Mouse (Mus musculus): ENCODE results near the gene Has3. TPM values are rescaled to one million over a fixed set of nuclear protein-coding genes. Genes with fewer than 3 reads are reported as not detected.

Has3 gene
- total and polyA plus RNA-seq, 2 experiments from 2014 or later = 0.11 to 4.6 TPM

GRCm38 (mm10) chr8:106933506-106934143 is 63.6 kb downstream of the Has3 start:
- 90% methylated on average over 4 of the region's 4 CpGs for WGBS
- TF ChIP-seq CTCF (IDR thresholded peaks at IDR 0.05; ENCODE audit: low read depth) (no peak), EP300 (IDR thresholded peaks at IDR 0.05; ENCODE audit: low read depth) (no peak)
- H3K27ac ChIP-seq (ENCODE audit: low read depth) = no peak overlapping the region
- H3K4me2 ChIP-seq (ENCODE audit: low read depth, low read length) = no peak overlapping the region
- no peak overlapping the region for H3K4me3 ChIP-seq (ENCODE audit: low read depth, low read length)
- no peaks in the 10 kb centered on the region for H3K27me3 ChIP-seq (ENCODE audit: control insufficient read depth, insufficient read depth, low read length)
- H3K9ac ChIP-seq (replicated peaks; ENCODE audit: low read depth, low read length) = no peak overlapping the region
- ATAC-seq (ENCODE audit: insufficient read depth, low read depth) = no peak
- H3K36me3 ChIP-seq (replicated peaks; ENCODE audit: control insufficient read depth, insufficient read depth, low read length) = no peaks in the 10 kb centered on the region
- H3K9me3 ChIP-seq (replicated peaks; ENCODE audit: control insufficient read depth, low read length) = no peaks in the 10 kb centered on the region
- no peak for DNase-seq (ENCODE audit: low spot score)
- H3K4me1 ChIP-seq (ENCODE audit: control insufficient read depth, insufficient read depth) = peaks cover 20% of the 10 kb centered on the region

Other genes starting within 250 kb of the Has3 start
- gene Tango6, start 187.2 kb upstream of the Has3 start, total RNA-seq (2014; rRNA removed; ENCODE audit: low replicate concordance) = 8.0 and 13.5 TPM in 2 replicates
- 4.0 and 4.3 TPM in 2 replicates for gene Tango6, start 187.2 kb upstream of the Has3 start, polyA plus RNA-seq (2015; fragmentation: Nextera tagmentation; extraction: Ambion mirVana)
- gene Utp4, start 23.4 kb downstream of the Has3 start, total RNA-seq (2014; rRNA removed; ENCODE audit: low replicate concordance) = 18.9 and 30.6 TPM in 2 replicates
- 26.0 and 29.1 TPM in 2 replicates for gene Utp4, start 23.4 kb downstream of the Has3 start, polyA plus RNA-seq (2015; fragmentation: Nextera tagmentation; extraction: Ambion mirVana)
- gene Sntb2, start 65.5 kb downstream of the Has3 start, total RNA-seq (2014; rRNA removed; ENCODE audit: low replicate concordance) = 19.2 and 21.2 TPM in 2 replicates
- gene Sntb2, start 65.5 kb downstream of the Has3 start, polyA plus RNA-seq (2015; fragmentation: Nextera tagmentation; extraction: Ambion mirVana) = 8.5 and 9.5 TPM in 2 replicates
- 33.9 and 45.5 TPM in 2 replicates for gene Vps4a, start 161.0 kb downstream of the Has3 start, total RNA-seq (2014; rRNA removed; ENCODE audit: low replicate concordance)
- 56.7 and 57.1 TPM in 2 replicates for gene Vps4a, start 161.0 kb downstream of the Has3 start, polyA plus RNA-seq (2015; fragmentation: Nextera tagmentation; extraction: Ambion mirVana)
- gene Pdf, start 178.4 kb downstream of the Has3 start, total RNA-seq (2014; rRNA removed; ENCODE audit: low replicate concordance) = 90.4 and 94.8 TPM in 2 replicates
- 55.9 and 59.7 TPM in 2 replicates for gene Pdf, start 178.4 kb downstream of the Has3 start, polyA plus RNA-seq (2015; fragmentation: Nextera tagmentation; extraction: Ambion mirVana)
- gene Cog8, start 186.4 kb downstream of the Has3 start, total RNA-seq (2014; rRNA removed; ENCODE audit: low replicate concordance) = 35.2 and 39.3 TPM in 2 replicates
- gene Cog8, start 186.4 kb downstream of the Has3 start, polyA plus RNA-seq (2015; fragmentation: Nextera tagmentation; extraction: Ambion mirVana) = 21.7 and 22.0 TPM in 2 replicates
- gene Nip7, start 186.6 kb downstream of the Has3 start, total RNA-seq (2014; rRNA removed; ENCODE audit: low replicate concordance) = 13.4 and 14.0 TPM in 2 replicates
- 33.0 and 34.3 TPM in 2 replicates for gene Nip7, start 186.6 kb downstream of the Has3 start, polyA plus RNA-seq (2015; fragmentation: Nextera tagmentation; extraction: Ambion mirVana)
- not detected in 2 replicates for gene Tmed6, start 195.4 kb downstream of the Has3 start, total RNA-seq (2014; rRNA removed; ENCODE audit: low replicate concordance)
- not detected in 2 replicates for gene Tmed6, start 195.4 kb downstream of the Has3 start, polyA plus RNA-seq (2015; fragmentation: Nextera tagmentation; extraction: Ambion mirVana)
- gene Terf2, start 226.3 kb downstream of the Has3 start, total RNA-seq (2014; rRNA removed; ENCODE audit: low replicate concordance) = 8.2 and 10.8 TPM in 2 replicates
- gene Terf2, start 226.3 kb downstream of the Has3 start, polyA plus RNA-seq (2015; fragmentation: Nextera tagmentation; extraction: Ambion mirVana) = 7.3 and 8.5 TPM in 2 replicates

Measured in heart, postnatal 0 days (tissue).